Mouse (Mus musculus): ENCODE results near the gene Abca8a.

Abca8a gene

DNA sequence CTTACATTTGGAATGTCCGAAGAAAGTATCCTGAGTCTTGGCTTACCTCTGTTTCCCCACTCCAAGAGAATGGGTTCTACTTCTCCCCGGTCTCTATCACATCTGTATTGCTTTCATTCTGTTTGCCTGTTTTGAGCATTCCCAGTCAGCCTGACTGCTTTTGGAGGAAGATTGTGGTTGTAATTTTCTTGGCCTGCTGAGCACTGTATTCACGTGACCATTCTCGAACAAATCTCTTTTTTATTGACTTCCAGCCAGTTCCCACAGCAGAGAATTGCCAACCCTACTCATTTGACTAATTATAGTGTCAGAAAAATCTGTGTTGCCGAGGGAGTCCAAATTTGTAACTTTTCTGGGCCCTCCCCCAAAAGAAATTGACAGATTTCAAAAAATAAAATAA lies at the start of gene Abca8a:
Gene Abca8a, minus strand, starts transcription at position 121 of the 400 bp plus-strand sequence.
- DNase-seq (ENCODE audit: low read depth, low spot score), result no peak

DNA sequence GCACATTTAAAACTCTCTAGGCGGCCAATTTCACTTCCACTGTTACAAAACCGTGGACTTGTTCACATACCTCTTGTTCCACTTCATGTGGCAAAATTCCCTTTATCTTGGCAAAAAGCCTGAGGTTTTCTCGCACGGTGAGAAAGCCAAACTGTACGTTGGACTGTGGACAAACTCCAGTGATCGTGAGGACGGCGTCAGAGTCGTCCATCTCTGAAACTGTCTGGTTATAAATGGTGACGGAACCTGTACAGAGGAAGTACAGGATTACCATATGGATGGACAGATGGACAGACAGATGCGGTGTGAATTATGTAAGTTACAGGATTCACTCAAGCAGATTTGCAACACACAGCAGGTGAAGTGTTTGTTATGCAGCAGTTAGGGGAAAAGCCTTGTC lies 49.6 kb upstream of the Abca8a start:
- no peak for DNase-seq (ENCODE audit: low read depth, low spot score)

DNA sequence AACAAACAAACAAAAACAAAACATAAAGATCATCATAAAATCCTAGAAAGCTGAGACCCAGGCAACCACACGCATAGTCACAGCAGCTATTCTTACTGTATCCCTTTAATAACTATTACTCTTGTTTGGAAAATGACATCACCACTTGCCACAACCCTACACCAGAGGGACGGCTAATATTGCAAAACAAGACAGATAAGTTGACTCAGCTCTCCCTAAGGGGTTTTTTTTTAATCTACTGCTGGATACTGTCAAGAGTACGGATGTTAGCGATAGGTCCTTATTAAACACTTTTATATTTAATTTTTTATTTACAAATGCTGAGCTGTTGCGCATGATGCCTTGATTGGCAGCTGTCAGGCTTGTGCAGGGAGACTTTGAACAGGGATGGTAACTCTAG lies 35.0 kb upstream of the Abca8a start:
- no peak for DNase-seq (ENCODE audit: low read depth, low spot score)

DNA sequence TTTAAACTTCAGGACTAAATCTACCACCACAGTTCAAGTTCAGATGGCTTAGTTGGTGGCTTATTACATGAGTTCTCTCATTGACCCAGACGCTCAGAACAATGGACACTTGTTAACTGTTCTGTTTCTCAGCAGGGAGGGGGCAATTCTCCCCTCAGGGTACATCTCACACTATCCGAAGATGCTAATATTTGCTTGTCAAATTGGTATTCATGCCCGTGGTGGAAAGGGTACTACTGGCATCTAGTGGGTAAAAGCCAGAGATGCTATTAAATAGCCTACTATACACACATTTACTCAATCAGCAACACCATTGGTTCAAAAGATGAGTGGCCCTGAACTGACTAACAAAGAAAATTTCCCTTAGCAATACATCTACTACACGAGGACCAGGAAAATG lies 15.4 kb upstream of the Abca8a start:
- DNase-seq (ENCODE audit: low read depth, low spot score), result no peak

DNA sequence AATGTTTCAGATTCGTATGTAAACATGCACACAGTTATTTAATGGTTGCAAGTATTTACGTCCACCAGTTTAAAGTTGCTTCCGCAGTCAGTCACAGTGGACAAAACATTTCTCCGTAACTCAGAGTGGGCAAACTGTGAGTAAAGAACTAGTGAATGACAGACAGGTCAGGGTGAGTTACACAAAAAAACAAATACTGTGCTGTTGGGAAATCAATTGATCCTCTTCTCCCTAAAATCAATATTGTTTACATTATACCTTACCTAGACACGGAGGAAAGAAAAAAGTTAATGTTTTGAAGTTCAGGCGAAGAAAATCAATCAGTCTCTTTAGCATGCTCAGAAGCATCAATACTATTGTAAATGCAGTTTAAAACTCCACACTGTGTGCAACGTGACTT lies 5.7 kb upstream of the Abca8a start:
- DNase-seq (ENCODE audit: low read depth, low spot score), result no peak

DNA sequence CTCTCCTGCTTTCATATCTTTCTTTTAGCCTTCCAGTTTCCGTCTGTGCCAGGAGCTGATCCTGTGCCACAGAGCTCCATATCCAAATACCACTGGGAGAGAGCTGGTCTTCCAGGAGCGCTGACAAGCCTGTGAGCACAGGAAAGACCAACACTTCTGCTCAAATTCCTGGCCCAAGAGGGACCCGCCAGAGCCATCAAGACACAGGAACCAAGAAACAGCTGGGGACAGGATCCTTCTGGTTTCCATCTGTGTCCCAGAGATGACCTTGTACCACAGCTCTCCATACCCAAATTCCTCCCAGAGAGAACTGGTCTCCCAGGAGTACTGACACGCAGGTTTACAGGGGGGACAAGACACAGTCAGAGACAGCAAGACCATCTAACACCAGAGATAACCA lies 3.1 kb upstream of the Abca8a start:
- no peak for DNase-seq (ENCODE audit: low read depth, low spot score)

DNA sequence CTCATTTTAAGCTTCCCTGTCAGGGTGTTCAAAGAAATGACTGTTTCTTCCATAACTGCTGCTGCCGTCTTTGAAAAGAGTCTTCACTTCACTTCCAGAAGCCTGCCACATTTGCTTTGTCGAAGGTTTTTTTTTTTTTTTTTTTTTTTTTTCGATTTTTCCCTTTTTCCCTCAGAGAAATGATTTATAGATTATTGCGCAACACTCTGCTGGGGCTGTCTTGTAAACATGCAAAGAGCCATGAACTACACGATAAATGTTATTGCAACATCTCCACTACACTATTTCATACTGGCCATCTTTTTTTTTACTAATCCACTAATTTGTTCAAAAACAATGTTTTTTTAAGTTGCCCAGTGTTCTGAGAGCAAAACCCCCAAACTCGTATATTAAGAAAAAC lies 1.7 kb upstream of the Abca8a start:
- no peak for DNase-seq (ENCODE audit: low read depth, low spot score)

DNA sequence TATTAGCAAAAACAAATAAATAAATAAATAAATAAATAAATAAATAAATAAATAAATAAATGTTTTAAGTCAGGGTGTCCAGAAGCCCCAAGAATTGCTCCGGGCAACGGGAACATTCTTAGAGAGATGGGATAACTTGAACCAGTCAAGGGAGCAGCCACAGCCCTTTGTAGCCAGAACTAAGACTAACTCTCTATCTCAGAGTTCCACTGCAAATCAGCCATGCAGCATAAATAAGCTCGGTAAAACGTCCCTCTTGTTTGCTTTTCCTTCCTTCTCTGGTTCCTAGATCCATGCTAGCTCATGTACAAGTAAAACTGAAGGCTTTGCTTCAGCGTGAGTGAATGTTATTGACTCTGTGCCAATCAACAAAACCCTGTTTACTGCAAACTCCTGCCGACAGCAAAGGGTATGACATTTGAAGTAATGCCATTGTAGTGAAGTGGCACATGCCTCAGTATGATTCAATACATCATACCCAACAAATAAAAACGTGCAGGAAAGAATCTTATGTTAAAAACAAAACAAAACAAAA lies 865 bp downstream of the Abca8a start:
- DNase-seq (ENCODE audit: low read depth, low spot score), result no peak

DNA sequence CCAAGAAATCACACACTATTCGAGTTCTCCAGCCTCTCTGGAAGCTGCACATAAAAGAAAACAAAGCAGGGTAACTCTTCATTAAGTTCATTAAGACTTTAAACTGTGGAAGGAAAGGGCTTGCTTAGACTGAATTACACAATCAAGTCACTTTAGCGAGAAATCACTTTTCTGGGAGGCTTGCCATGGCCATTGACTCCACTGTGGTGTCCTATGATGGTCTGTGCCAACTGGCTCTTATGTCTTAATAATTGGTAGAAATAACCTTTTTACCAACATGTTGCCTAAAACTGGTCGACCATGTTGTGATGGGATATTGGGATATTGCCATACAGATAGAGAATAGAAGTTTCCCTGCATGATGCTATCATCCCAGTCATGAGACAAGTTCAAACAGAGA lies 1.5 kb downstream of the Abca8a start:
- DNase-seq (ENCODE audit: low read depth, low spot score), result no peak

DNA sequence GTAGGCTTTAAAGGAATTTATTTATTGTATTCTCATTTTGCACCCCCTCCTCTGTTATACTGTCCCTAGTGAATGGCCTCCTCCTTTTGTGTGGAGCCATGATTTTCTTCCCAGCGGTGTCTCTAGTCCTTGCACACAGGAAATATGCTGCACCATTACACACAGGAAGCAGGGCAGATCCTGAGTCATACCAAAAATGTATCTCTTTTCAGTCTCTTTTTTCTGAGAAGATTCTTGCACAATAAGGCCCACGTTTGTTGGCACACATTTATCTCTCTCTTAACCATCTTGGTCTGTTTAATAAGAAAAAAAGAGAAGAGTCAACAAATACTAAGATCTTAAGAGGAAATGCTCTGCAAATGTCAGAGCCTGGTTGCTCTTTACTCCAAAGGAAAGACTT lies 4.5 kb downstream of the Abca8a start:
- DNase-seq (ENCODE audit: low read depth, low spot score), result no peak

DNA sequence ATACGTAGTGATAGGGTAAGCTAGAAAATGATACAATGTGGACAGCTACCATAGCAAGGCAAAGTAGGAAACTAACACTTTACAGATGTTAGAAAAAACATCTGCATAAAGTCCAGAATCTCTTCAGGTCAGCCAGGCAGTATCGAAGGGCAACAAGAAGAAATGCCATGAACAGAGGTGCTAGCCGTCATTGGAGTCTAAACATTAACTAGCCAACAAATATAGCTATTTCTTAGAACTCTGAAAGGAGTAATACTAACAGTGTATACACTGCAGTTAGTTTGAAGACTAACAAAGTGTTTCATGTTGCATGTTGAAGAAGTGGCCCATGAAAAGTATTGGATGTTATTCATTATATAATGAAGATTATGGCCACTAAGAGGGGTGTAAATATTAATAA lies 23.6 kb downstream of the Abca8a start:
- no peak for DNase-seq (ENCODE audit: low read depth, low spot score)

DNA sequence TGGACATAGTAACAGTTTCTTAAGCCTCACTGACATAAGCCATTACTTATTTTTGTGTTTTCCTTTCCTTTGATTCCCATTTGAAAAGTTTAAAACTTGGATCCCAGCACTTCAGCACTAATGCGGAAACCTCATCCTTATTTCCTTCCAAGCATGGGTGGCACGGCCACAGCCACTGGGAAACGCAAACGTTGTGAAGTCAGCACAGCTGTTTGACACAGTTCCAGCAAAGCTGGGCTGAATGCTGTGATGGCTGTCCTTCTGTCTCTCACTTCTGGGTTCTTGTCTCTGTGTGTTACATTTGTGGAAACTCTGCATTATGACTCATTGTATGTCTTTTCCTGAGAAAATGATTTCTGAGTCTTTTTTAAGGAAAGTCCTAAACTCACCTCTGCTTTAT lies 34.7 kb downstream of the Abca8a start:
- DNase-seq (ENCODE audit: low read depth, low spot score), result no peak

DNA sequence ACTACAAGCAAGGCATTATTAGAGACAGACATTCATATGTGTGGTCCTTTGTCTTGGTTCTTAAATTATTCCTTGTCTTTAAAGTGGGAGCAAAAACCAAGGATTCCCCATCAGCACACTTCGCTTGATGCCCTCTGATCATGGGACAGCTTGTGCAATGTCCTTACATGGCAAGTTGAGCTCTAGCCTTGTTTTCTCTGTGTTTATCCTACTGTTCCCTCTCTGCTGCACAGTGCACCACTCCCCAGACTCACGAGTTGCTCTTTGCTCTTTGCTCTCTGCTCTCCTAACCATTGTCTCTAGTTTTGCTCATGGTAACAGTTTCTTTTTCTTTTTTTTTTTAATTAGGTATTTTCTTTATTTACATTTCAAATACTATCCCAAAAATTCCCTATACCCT lies 35.7 kb downstream of the Abca8a start:
- DNase-seq (ENCODE audit: low read depth, low spot score), result no peak

DNA sequence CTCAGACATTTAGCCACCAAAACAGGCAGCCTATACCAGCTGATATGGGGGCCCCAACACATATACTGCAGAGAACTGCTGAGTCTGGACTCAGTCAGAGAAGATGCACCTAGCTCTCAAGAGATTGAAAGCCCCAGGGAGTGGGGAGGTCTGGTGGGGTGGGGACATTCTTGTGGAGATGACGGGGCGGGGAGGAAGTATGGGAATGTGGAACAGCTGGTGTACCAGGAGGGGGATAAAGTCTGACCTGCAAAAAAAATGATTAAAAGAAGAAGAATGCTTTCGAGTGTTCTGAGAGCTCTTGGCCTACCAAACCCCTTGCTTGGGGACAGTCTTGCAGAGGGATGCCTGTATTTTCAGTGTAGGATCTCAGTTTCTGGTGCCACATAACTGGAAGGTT lies 42.1 kb downstream of the Abca8a start:
- no peak for DNase-seq (ENCODE audit: low read depth, low spot score)

DNA sequence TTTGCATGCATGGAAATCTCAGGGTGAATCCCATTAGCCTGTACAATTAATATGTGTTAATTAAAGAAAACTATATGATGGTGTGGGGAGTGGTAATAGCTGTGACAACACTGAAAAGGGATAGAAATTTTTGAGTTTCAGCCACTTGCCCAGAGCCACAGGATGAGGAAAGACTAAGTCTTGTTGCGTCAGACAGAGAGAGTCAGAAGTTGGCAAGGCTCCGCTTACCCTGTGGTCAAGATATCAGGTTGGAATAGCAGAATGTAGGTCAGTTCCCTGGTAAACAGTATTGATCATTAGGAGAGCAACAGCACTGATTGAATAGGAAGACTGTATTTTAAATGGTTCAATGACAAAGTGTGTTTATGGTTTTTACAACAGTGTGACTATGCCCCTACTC lies 58.0 kb downstream of the Abca8a start:
- DNase-seq (ENCODE audit: low read depth, low spot score), result no peak

DNA sequence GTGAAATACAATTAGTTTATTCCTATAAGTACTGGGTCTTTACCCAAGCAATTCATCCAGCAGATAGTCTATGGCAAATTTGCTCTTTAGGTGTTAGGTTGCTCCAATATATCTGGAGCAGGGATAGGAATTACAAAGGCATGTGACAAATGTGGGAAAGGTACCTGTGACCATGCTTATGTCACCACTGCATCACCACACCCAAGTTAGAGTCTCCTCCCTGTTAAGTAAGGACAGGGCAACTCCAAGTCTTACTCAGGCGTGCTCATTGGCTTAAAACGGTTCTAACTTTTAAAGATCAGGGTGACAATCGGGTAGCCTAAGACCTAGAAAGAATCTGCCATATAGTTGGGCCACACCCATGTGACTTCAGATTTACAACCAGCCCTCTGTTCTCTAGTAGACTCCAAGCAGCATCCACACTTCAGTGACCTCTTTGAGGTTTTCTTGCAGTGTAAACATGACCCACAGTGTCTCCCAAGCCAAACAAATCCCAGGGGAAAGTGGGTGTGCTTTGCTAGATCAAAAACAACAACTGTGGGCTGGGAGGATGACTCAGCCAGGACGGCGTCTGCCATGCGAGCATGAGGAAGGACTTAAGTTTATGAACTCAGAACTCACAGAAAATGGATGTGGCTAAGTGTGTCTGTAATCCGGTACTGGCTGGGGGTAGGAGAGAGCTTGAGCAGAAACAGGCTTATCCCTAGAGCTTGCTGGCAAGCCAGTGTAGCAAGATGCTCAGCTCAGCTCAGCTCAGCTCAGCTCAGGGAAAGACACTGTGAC lies 66.7 kb downstream of the Abca8a start:
- no peak for DNase-seq (ENCODE audit: low read depth, low spot score)

DNA sequence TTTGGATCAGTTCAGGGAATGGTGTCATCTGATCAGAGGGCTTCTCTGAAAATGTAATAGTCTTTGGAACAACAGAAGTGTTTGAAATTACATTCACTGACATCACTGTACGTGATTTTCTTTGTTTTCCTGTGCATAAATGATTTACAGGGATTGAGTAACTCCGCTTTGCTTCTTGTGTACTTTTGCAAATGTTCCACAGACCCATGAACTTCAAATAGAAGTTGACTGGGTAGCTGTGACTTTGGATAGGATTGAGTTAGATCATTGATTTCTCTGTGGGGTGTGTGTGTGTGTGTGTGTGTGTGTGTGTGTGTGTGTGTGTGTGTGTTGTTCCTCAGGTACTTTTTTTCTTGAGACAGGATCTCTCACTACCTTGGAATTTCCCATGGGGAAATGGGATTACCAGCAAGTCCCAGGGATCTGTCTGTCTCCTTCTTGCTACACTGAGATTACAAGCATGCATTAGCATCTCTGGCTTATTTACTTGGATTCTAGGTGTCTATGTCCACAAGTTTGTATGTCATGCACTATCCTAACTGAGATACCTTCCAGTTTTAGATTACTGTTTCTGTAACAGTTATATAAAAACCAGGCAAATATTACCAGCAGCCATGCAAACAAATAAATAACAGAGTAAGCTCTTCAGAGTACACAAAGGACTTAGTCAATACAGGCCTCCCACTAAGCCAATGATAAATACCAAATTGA lies 84.8 kb downstream of the Abca8a start:
- DNase-seq (ENCODE audit: low read depth, low spot score), result no peak

DNA sequence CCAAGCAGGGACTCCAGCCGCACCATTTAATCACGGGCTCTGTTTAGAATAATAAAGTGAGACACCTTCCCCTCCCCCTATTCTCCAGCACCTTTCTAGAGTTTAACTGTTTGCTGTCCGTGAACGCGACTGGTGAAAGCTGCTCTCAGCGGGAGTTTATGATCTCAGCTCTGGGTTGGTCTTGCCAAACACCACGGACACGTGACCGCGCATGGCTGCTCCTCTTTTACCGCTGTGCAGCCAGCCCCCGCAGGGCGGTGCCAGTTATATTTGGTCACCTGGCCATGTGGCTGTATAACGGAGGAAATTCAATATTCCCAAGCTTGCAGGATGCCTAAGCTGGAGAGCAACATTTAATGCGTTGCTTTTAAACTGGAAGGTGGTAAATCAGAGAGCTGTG lies 100.2 kb downstream of the Abca8a start, which contains the start of gene Abca8b:
Gene Abca8b, minus strand, starts transcription at position 222 of the 400 bp plus-strand sequence.
- DNase-seq (ENCODE audit: low read depth, low spot score), result peak; percentile 2

DNA sequence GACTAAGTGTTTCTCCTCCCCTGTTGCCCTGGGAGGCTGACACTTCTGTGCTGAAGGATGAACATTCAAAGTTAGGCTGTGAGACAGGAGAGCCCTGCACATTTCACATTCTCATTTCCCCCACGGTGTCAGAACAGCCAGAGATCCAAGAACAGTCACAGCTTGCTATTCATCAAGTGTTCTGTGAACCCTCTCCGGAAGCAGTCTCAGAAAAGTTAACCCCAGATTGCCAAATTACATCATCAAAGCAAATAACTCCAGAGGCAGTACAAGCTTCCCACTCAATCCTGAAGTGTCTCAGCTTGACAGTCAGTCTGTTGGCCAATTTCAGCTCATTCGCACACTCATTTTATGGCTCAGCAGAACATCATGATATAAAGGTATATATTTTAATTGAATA lies 100.8 kb downstream of the Abca8a start:
- no peak for DNase-seq (ENCODE audit: low read depth, low spot score)

DNA sequence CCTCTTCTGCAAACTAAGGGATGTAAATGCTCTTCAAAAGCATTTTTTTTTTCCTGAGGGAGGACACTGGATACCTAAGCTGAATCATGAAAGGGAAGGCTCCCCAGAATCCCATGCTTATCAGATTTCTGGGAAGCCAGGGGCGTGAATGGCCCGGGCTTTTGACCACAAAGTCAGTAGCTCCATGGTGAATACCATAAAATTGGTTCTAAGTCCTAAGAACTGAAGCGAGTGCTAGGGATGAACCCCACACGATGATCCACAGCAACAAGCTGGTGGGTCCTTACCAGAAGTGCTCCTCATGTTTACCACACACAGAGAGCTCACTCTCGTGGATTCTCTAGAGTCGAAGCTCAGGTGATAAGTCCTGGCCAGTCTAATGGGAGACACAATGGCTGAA lies 101.8 kb downstream of the Abca8a start:
- DNase-seq (ENCODE audit: low read depth, low spot score), result no peak

DNA sequence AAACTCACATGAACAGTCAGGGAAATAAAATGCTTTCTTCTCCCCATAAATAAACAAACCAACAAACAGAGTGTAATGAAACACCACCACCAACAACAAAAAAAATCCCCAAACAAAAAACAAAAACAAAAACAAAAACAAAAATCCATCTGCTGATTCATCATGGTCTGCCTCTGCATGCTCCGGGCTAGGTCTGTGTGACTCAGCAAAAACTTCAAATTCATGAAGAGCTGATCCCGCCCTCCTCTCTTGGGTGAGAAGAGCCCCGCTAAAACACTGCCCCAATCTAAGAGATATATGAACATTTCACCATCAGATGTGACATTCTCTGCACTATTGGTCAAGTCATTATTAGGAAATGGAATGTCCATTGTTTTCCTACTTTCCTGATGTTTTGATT lies 104.5 kb downstream of the Abca8a start:
- no peak for DNase-seq (ENCODE audit: low read depth, low spot score)

DNA sequence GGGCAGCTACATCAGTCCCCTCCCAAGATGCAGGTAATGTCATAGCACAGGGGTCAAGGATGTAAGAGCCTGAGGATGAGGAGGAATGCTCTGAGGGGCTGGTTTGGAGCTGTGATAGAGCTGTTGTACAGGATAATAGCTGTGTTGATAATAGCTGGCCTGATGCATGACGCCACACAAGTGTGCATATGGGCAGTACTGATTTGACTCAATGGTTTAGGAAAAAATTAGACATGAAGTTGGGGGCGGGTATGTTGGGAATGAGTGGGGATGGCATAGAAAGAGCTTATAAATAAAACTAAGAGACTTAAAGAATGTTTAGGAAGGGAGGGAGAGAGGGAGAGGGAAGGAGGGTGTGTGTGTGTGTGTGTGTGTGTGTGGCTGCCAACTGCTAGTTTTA lies 105.5 kb downstream of the Abca8a start:
- DNase-seq (ENCODE audit: low read depth, low spot score), result no peak

DNA sequence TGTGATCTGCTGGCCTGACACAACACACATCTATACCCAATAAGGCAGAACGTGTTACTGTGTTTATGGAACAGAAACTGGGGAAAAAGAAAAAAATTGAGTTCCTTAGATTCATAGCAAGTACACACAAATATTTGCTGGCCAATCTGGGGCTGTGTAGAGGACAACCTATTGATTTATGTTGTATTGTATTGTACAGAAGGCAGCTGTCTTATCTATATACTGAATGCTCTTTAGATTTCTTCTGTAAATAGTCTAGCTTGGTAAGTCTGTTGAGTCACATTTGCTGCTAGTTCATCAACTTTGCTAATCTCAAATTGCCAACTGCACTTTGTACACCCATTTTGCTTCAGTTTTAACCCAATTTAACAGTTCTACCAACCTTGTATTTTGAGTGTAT lies 107.6 kb downstream of the Abca8a start:
- no peak for DNase-seq (ENCODE audit: low read depth, low spot score)

Data from CD4-positive, CD25-positive, alpha-beta regulatory T cell, adult 2 months (primary cell).